Mouse (Mus musculus) spleen, postnatal 36 days (tissue): ENCODE measurements around the gene Gm20931.
"Not testable (repeated sequence)": the region's sequence is repeated elsewhere in the genome, so short reads cannot be mapped to it uniquely, and the experiment has no call there.

Source experiments
- DNase-seq, 2 experiments: peaks; one replicate each; pipeline ENCODE4 v3.0.0; 2022; ENCODE audit warnings: low spot score in 2 of 2, mixed read lengths in 1 of 2

The Gm20931 gene

GRCm38 (mm10) chrY:55213420-55213819 is at the start of gene Gm20931:
Gm20931 (plus strand) TSS chrY:55213720.
- DNase-seq: not testable (repeated sequence)
